Mouse (Mus musculus): ENCODE measurements at regions not wholly inside any gene's neighbourhood (a gene's known extent, or its start where the extent isn't known, plus 50 kb on each side); places are given as distances from the start of the nearest gene placed in this dataset.

- Histone ChIP-seq H3K36me3 (ENCODE audit: control insufficient read depth, insufficient read depth, low read length) (no peaks in the 10 kb centered on the region), H3K27me3 (ENCODE audit: control insufficient read depth, insufficient read depth, low read length) (no peaks in the 10 kb centered on the region), H3K4me1 (ENCODE audit: control insufficient read depth, insufficient read depth, low read length) (no peaks in the 10 kb centered on the region), H3K4me3 (ENCODE audit: low read depth, low read length) (no peak overlapping the region), H3K4me2 (ENCODE audit: low read depth, severe bottlenecking) (no peak overlapping the region), H3K9ac (ENCODE audit: low read length) (no peak overlapping the region), H3K27ac (replicated peaks; ENCODE audit: low read depth, low read length) (no peak overlapping the region), H3K9me3 (ENCODE audit: control insufficient read depth, low read length) (no peaks in the 10 kb centered on the region)
- no peak for DNase-seq (ENCODE audit: low spot score)
- WGBS, result 94% methylated on average over 4 of the region's 4 CpGs
- no peak for ATAC-seq (ENCODE audit: insufficient number of reproducible peaks, low FRiP score, low TSS enrichment, low read depth)
These were observed 207.3 kb upstream of the Pfn2 start for GRCm38 (mm10) chr3:58055181-58055580.

DNA sequence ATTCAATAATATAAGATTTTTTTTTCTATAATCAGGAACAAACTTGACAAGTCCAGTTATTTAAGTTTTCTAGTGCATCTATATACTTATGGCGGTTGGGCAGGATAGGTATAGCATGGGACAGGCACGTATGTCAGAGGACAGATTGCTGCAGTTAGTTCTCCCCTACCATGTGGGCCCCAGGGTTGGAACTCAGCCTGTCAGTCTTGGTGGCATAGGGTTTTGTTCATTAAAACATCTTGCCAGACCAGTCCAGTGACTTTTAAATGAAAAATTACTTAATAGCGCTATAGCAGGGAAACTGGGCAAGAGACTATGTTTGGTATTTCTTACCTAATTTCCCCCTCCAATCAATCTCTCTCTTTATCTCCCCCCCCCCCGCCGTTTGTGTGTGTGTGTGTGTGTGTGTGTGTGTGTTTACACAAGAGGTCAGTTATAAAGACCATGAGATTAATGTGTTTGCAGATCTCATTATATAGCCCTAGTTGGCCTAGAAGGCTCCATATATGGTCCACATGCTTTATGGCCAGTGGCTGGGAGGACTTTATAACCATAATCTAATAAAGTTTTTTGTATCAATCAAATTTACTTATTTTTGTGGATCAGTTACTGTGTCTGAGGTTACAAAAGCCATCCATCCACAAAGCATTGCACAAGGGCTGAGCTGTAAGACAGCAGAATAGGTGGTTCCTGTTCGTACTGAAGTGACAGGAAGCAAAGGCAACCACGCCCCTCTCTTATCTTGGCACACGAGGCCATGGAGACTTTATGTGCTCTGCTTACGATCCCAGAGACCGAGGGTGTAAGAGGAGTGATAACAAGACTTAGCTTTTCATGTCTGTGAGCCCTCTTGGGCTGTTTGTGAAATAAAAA lies 208.5 kb upstream of the Pfn2 start:
- H3K9ac ChIP-seq (ENCODE audit: low read length), result no peak overlapping the region
- no peak for ATAC-seq (ENCODE audit: insufficient number of reproducible peaks, low FRiP score, low TSS enrichment, low read depth)
- no peak overlapping the region for H3K4me3 ChIP-seq (ENCODE audit: low read depth, low read length)
- no peaks in the 10 kb centered on the region for H3K9me3 ChIP-seq (ENCODE audit: control insufficient read depth, low read length)
- no peaks in the 10 kb centered on the region for H3K4me1 ChIP-seq (ENCODE audit: control insufficient read depth, insufficient read depth, low read length)
- DNase-seq (ENCODE audit: low spot score), result no peak
- no peaks in the 10 kb centered on the region for H3K27me3 ChIP-seq (ENCODE audit: control insufficient read depth, insufficient read depth, low read length)
- no peak overlapping the region for H3K4me2 ChIP-seq (ENCODE audit: low read depth, severe bottlenecking)
- WGBS, result 54% methylated on average over 10 of the region's 10 CpGs
- no peaks in the 10 kb centered on the region for H3K36me3 ChIP-seq (ENCODE audit: control insufficient read depth, insufficient read depth, low read length)
- H3K27ac ChIP-seq (replicated peaks; ENCODE audit: low read depth, low read length), result no peak overlapping the region

- ATAC-seq (ENCODE audit: insufficient number of reproducible peaks, low FRiP score, low TSS enrichment, low read depth), result no peak
- H3K9ac ChIP-seq (ENCODE audit: low read length), result no peak overlapping the region
- no peaks in the 10 kb centered on the region for H3K27me3 ChIP-seq (ENCODE audit: control insufficient read depth, insufficient read depth, low read length)
- H3K4me2 ChIP-seq (ENCODE audit: low read depth, severe bottlenecking), result no peak overlapping the region
- no peaks in the 10 kb centered on the region for H3K4me1 ChIP-seq (ENCODE audit: control insufficient read depth, insufficient read depth, low read length)
- no peak overlapping the region for H3K27ac ChIP-seq (replicated peaks; ENCODE audit: low read depth, low read length)
- H3K9me3 ChIP-seq (ENCODE audit: control insufficient read depth, low read length), result no peaks in the 10 kb centered on the region
- no peak for DNase-seq (ENCODE audit: low spot score)
- 87% methylated on average over 2 of the region's 2 CpGs for WGBS
- H3K36me3 ChIP-seq (ENCODE audit: control insufficient read depth, insufficient read depth, low read length), result no peaks in the 10 kb centered on the region
- no peak overlapping the region for H3K4me3 ChIP-seq (ENCODE audit: low read depth, low read length)
These were observed 209.2 kb upstream of the Pfn2 start for GRCm38 (mm10) chr3:58057064-58057396.

GRCm38 (mm10) chr3:58058134-58058533 lies 210.3 kb upstream of the Pfn2 start:
- WGBS, result 66% methylated on average over 10 of the region's 10 CpGs
- ATAC-seq (ENCODE audit: insufficient number of reproducible peaks, low FRiP score, low TSS enrichment, low read depth) (no peak), DNase-seq (ENCODE audit: low spot score) (no peak)

DNA sequence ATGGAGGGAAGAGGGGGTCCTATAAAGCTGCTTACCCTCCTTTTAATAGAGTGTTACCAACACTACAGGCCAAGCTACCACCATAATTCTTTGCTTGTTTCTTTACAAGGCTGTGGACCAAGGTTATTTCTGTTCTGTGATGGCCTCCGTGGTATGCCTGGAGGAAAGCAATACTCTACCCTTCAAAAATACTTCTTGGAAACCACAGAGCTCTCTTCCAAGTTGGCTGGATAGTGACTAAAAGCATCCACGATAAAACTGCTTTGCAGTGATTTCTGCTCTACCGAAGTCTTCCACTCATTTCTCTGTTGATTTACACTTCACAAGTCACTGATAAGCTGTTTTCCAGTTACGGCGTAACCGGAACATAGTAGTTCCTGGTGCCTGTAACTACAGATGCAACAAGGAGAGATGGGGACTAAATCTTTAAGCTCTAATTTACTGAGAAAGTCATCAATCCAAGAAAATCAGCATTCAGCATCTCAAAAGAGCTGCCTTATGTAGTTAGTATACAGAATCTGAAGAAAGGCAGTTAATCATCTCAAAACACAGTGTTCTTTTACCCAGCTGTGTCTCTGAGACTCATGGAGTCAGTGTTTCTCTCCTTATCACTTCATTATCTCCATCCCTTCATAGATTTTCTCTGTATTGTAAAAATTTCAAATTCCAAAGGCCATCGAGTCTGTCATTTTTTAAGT lies 216.1 kb upstream of the Pfn2 start:
- WGBS, result 92% methylated on average over 7 of the region's 7 CpGs
- Histone ChIP-seq H3K9ac (ENCODE audit: low read length) (no peak overlapping the region), H3K4me2 (ENCODE audit: low read depth, severe bottlenecking) (no peak overlapping the region), H3K27me3 (ENCODE audit: control insufficient read depth, insufficient read depth, low read length) (no peaks in the 10 kb centered on the region), H3K4me3 (ENCODE audit: low read depth, low read length) (no peak overlapping the region), H3K36me3 (ENCODE audit: control insufficient read depth, insufficient read depth, low read length) (no peaks in the 10 kb centered on the region), H3K9me3 (ENCODE audit: control insufficient read depth, low read length) (no peaks in the 10 kb centered on the region), H3K4me1 (ENCODE audit: control insufficient read depth, insufficient read depth, low read length) (no peaks in the 10 kb centered on the region), H3K27ac (replicated peaks; ENCODE audit: low read depth, low read length) (no peak overlapping the region)
- DNase-seq (ENCODE audit: low spot score), result no peak
- ATAC-seq (ENCODE audit: insufficient number of reproducible peaks, low FRiP score, low TSS enrichment, low read depth), result no peak

More at GRCm38 (mm10) chr3:58058134-58058533, 210.3 kb upstream of the Pfn2 start:
- no peak overlapping the region for H3K4me2 ChIP-seq (ENCODE audit: low read depth, severe bottlenecking)
- no peaks in the 10 kb centered on the region for H3K4me1 ChIP-seq (ENCODE audit: control insufficient read depth, insufficient read depth, low read length)
- no peaks in the 10 kb centered on the region for H3K9me3 ChIP-seq (ENCODE audit: control insufficient read depth, low read length)
- no peaks in the 10 kb centered on the region for H3K36me3 ChIP-seq (ENCODE audit: control insufficient read depth, insufficient read depth, low read length)
- no peaks in the 10 kb centered on the region for H3K27me3 ChIP-seq (ENCODE audit: control insufficient read depth, insufficient read depth, low read length)
- H3K9ac ChIP-seq (ENCODE audit: low read length), result no peak overlapping the region
- H3K27ac ChIP-seq (replicated peaks; ENCODE audit: low read depth, low read length), result no peak overlapping the region
- no peak overlapping the region for H3K4me3 ChIP-seq (ENCODE audit: low read depth, low read length)

- Histone ChIP-seq H3K4me2 (ENCODE audit: low read depth, severe bottlenecking) (no peak overlapping the region), H3K36me3 (ENCODE audit: control insufficient read depth, insufficient read depth, low read length) (no peaks in the 10 kb centered on the region), H3K4me3 (ENCODE audit: low read depth, low read length) (no peak overlapping the region), H3K27ac (replicated peaks; ENCODE audit: low read depth, low read length) (no peak overlapping the region), H3K4me1 (ENCODE audit: control insufficient read depth, insufficient read depth, low read length) (no peaks in the 10 kb centered on the region), H3K9me3 (ENCODE audit: control insufficient read depth, low read length) (no peaks in the 10 kb centered on the region), H3K9ac (ENCODE audit: low read length) (no peak overlapping the region), H3K27me3 (ENCODE audit: control insufficient read depth, insufficient read depth, low read length) (no peaks in the 10 kb centered on the region)
- ATAC-seq (ENCODE audit: insufficient number of reproducible peaks, low FRiP score, low TSS enrichment, low read depth), result no peak
- WGBS, result 49% methylated on average over 3 of the region's 3 CpGs
- DNase-seq (ENCODE audit: low spot score), result no peak
These were observed 223.7 kb upstream of the Pfn2 start for GRCm38 (mm10) chr3:58071574-58071973.

- Histone ChIP-seq H3K36me3 (ENCODE audit: control insufficient read depth, insufficient read depth, low read length) (no peaks in the 10 kb centered on the region), H3K4me1 (ENCODE audit: control insufficient read depth, insufficient read depth, low read length) (no peaks in the 10 kb centered on the region), H3K27me3 (ENCODE audit: control insufficient read depth, insufficient read depth, low read length) (no peaks in the 10 kb centered on the region), H3K4me2 (ENCODE audit: low read depth, severe bottlenecking) (no peak overlapping the region), H3K9ac (ENCODE audit: low read length) (no peak overlapping the region), H3K27ac (replicated peaks; ENCODE audit: low read depth, low read length) (no peak overlapping the region), H3K9me3 (ENCODE audit: control insufficient read depth, low read length) (no peaks in the 10 kb centered on the region), H3K4me3 (ENCODE audit: low read depth, low read length) (no peak overlapping the region)
- 83% methylated on average over 5 of the region's 5 CpGs for WGBS
- ATAC-seq (ENCODE audit: insufficient number of reproducible peaks, low FRiP score, low TSS enrichment, low read depth) (no peak), DNase-seq (ENCODE audit: low spot score) (no peak)
These were observed 224.5 kb upstream of the Pfn2 start for GRCm38 (mm10) chr3:58072230-58072839.

- H3K36me3 ChIP-seq (ENCODE audit: control insufficient read depth, insufficient read depth, low read length), result no peaks in the 10 kb centered on the region
- H3K27me3 ChIP-seq (ENCODE audit: control insufficient read depth, insufficient read depth, low read length), result no peaks in the 10 kb centered on the region
- no peak overlapping the region for H3K4me2 ChIP-seq (ENCODE audit: low read depth, severe bottlenecking)
- H3K9ac ChIP-seq (ENCODE audit: low read length), result no peak overlapping the region
- no peak for ATAC-seq (ENCODE audit: insufficient number of reproducible peaks, low FRiP score, low TSS enrichment, low read depth)
- no peak overlapping the region for H3K4me3 ChIP-seq (ENCODE audit: low read depth, low read length)
- no peak overlapping the region for H3K27ac ChIP-seq (replicated peaks; ENCODE audit: low read depth, low read length)
- no peaks in the 10 kb centered on the region for H3K4me1 ChIP-seq (ENCODE audit: control insufficient read depth, insufficient read depth, low read length)
- 92% methylated on average over 24 of the region's 24 CpGs for WGBS
- H3K9me3 ChIP-seq (ENCODE audit: control insufficient read depth, low read length), result no peaks in the 10 kb centered on the region
- no peak for DNase-seq (ENCODE audit: low spot score)
These were observed 241.7 kb upstream of the Pfn2 start for GRCm38 (mm10) chr3:58089344-58090139.

Data from limb, embryonic 11.5 days (tissue).